Mouse (Mus musculus) forebrain, embryonic 10.5 days (tissue): ENCODE results near the gene Echdc2. TPM values are rescaled to one million over a fixed set of nuclear protein-coding genes. Genes with fewer than 3 reads are reported as not detected.
"Not testable (repeated sequence)": the region's sequence is repeated elsewhere in the genome, so short reads cannot be mapped to it uniquely, and the experiment has no call there.

ENCODE experiments used
- DNase-seq: peaks from one replicate; pipeline ENCODE4 v3.0.0-alpha.2; 2017; ENCODE audit warnings: low spot score; ENCODE audit errors: extremely low spot score
- H3K27ac ChIP-seq: fragments of 300-500 bp; sonication (generic); 2 replicates; pipeline ENCODE4 v1.5.1; 2016; ENCODE audit warnings: mild to moderate bottlenecking
- H3K27me3 ChIP-seq: fragments of 300-500 bp; sonication (generic); 2 replicates; pipeline ENCODE4 v1.6.1; 2016; ENCODE audit warnings: mild to moderate bottlenecking; ENCODE audit not compliant: poor library complexity, severe bottlenecking
- H3K36me3 ChIP-seq: fragments of 300-500 bp; sonication (generic); replicated peaks from 2 replicates; pipeline ENCODE4 v1.6.1; 2016; ENCODE audit warnings: mild to moderate bottlenecking, moderate library complexity
- H3K4me1 ChIP-seq: fragments of 300-500 bp; sonication (generic); 2 replicates; pipeline ENCODE4 v1.6.1; 2016
- H3K4me3 ChIP-seq: fragments of 300-500 bp; sonication (generic); 2 replicates; pipeline ENCODE4 v1.5.1; 2016; ENCODE audit warnings: mild to moderate bottlenecking, moderate library complexity
- H3K9me3 ChIP-seq: fragments of 300-500 bp; sonication (generic); 2 replicates; pipeline ENCODE4 v1.6.1; 2016; ENCODE audit warnings: mild to moderate bottlenecking, moderate library complexity
- WGBS: fragments of 180-500 bp; shearing (Covaris S2); methylation state at CpG from one replicate; pipeline ENCODE4 v1.1.7; 2016; 5-methylcytosine and 5-hydroxymethylcytosine counted together
- polyA plus RNA-seq: library from polyadenylated mRNA; unstranded; fragments of >200 nt; fragmentation: Nextera tagmentation; extraction: Ambion mirVana; gene quantifications from 2 replicates; pipeline ENCODE4 v1.2.1, GENCODE M21; 2016

The Echdc2 gene
- polyA plus RNA-seq, 1 experiment from 2014 or later = 22.8 TPM

GRCm38 (mm10) chr4:108144880-108145279, 20.4 kb upstream of the Echdc2 start, which contains the start of gene Scp2:
Gene Scp2, minus strand, starts transcription at chr4:108144998.
- H3K9me3 ChIP-seq = peaks cover 7% of the 10 kb centered on the region; the same call in 1 of the 2 replicates
- H3K4me3 ChIP-seq = no peak within 1 kb of the TSS
- 81% methylated on average over 1 of the region's 1 CpGs for WGBS

GRCm38 (mm10) chr4:108145554-108145953, 19.7 kb upstream of the Echdc2 start:
- WGBS = 32% methylated on average over 3 of the region's 3 CpGs
- not testable (repeated sequence) for H3K4me3 ChIP-seq

More at GRCm38 (mm10) chr4:108144880-108145279, 20.4 kb upstream of the Echdc2 start, which contains the start of gene Scp2:
- Histone ChIP-seq H3K27me3 (no peaks in the 10 kb centered on the region), H3K36me3 (no peaks in the 10 kb centered on the region), H3K4me1 (no peaks in the 10 kb centered on the region), H3K27ac (no peak within 1 kb of the TSS)
- DNase-seq = no peak

GRCm38 (mm10) chr4:108155141-108155540, 10.1 kb upstream of the Echdc2 start:
- 94% methylated on average over 1 of the region's 1 CpGs for WGBS
- H3K36me3 ChIP-seq, H3K27ac ChIP-seq, H3K4me3 ChIP-seq, H3K4me1 ChIP-seq, H3K27me3 ChIP-seq, DNase-seq: not testable (repeated sequence)
- peaks cover 14% of the 10 kb centered on the region; the same call in 1 of the 2 replicates for H3K9me3 ChIP-seq

More at GRCm38 (mm10) chr4:108145554-108145953, 19.7 kb upstream of the Echdc2 start:
- not testable (repeated sequence) for H3K27ac ChIP-seq, H3K36me3 ChIP-seq, H3K27me3 ChIP-seq, H3K9me3 ChIP-seq, DNase-seq, H3K4me1 ChIP-seq

GRCm38 (mm10) chr4:108161936-108162335, 3.3 kb upstream of the Echdc2 start:
- DNase-seq = no peak
- Histone ChIP-seq H3K4me3 (no peak overlapping the region), H3K27me3 (peaks cover 21% of the 10 kb centered on the region), H3K4me1 (peaks cover 12% of the 10 kb centered on the region), H3K9me3 (peaks cover 4% of the 10 kb centered on the region; the same call in 1 of the 2 replicates), H3K27ac (no peak overlapping the region), H3K36me3 (no peaks in the 10 kb centered on the region)
- 90% methylated on average over 8 of the region's 8 CpGs for WGBS

GRCm38 (mm10) chr4:108163291-108163690, 1.9 kb upstream of the Echdc2 start:
- Histone ChIP-seq H3K4me3 (no peak overlapping the region), H3K9me3 (no peaks in the 10 kb centered on the region), H3K27me3 (peaks cover 21% of the 10 kb centered on the region), H3K27ac (no peak overlapping the region), H3K4me1 (peaks cover 12% of the 10 kb centered on the region), H3K36me3 (no peaks in the 10 kb centered on the region)
- DNase-seq = no peak
- 86% methylated on average over 3 of the region's 3 CpGs for WGBS

GRCm38 (mm10) chr4:108166874-108167273, 1.6 kb downstream of the Echdc2 start:
- WGBS = 89% methylated on average over 4 of the region's 4 CpGs
- H3K36me3 ChIP-seq = peaks cover 8% of the 10 kb centered on the region; the same call in 1 of the 2 replicates
- no peak overlapping the region for H3K27ac ChIP-seq
- no peaks in the 10 kb centered on the region for H3K9me3 ChIP-seq
- no peak overlapping the region for H3K4me3 ChIP-seq
- H3K4me1 ChIP-seq = peaks cover 12% of the 10 kb centered on the region
- no peak for DNase-seq
- H3K27me3 ChIP-seq = peaks cover 21% of the 10 kb centered on the region

GRCm38 (mm10) chr4:108168056-108168455, 2.8 kb downstream of the Echdc2 start:
- Histone ChIP-seq H3K4me3 (no peak overlapping the region), H3K27me3 (peaks cover 21% of the 10 kb centered on the region), H3K27ac (no peak overlapping the region), H3K36me3 (peaks cover 8% of the 10 kb centered on the region; the same call in 1 of the 2 replicates), H3K4me1 (peaks cover 12% of the 10 kb centered on the region), H3K9me3 (no peaks in the 10 kb centered on the region)
- 80% methylated on average over 6 of the region's 6 CpGs for WGBS
- no peak for DNase-seq

GRCm38 (mm10) chr4:108182278-108182677, 17.0 kb downstream of the Echdc2 start:
- 30% methylated on average over 1 of the region's 1 CpGs for WGBS

GRCm38 (mm10) chr4:108192821-108193323, 27.6 kb downstream of the Echdc2 start:
- H3K27ac ChIP-seq = no peak overlapping the region
- WGBS = 83% methylated on average over 2 of the region's 2 CpGs
- H3K36me3 ChIP-seq = no peaks in the 10 kb centered on the region
- H3K9me3 ChIP-seq = no peaks in the 10 kb centered on the region
- peaks cover 3% of the 10 kb centered on the region; the same call in 1 of the 2 replicates for H3K4me1 ChIP-seq
- H3K27me3 ChIP-seq = no peaks in the 10 kb centered on the region
- H3K4me3 ChIP-seq = no peak overlapping the region
- no peak for DNase-seq

More at GRCm38 (mm10) chr4:108182278-108182677, 17.0 kb downstream of the Echdc2 start:
- Histone ChIP-seq H3K36me3 (no peaks in the 10 kb centered on the region), H3K4me1 (peaks cover 4% of the 10 kb centered on the region; the same call in 1 of the 2 replicates), H3K27me3 (no peaks in the 10 kb centered on the region), H3K4me3 (no peak overlapping the region), H3K9me3 (no peaks in the 10 kb centered on the region), H3K27ac (no peak overlapping the region)
- DNase-seq = no peak

GRCm38 (mm10) chr4:108196277-108196855, 31.1 kb downstream of the Echdc2 start:
- no peak for DNase-seq
- Histone ChIP-seq H3K4me1 (peaks cover 3% of the 10 kb centered on the region; the same call in 1 of the 2 replicates), H3K9me3 (no peaks in the 10 kb centered on the region), H3K36me3 (no peaks in the 10 kb centered on the region), H3K4me3 (no peak overlapping the region), H3K27ac (no peak overlapping the region; the same call in 1 of the 2 replicates), H3K27me3 (no peaks in the 10 kb centered on the region)
- 73% methylated on average over 6 of the region's 6 CpGs for WGBS

- Histone ChIP-seq H3K4me1 (peaks cover 3% of the 10 kb centered on the region; the same call in 1 of the 2 replicates), H3K27ac (no peak overlapping the region), H3K9me3 (no peaks in the 10 kb centered on the region), H3K27me3 (no peaks in the 10 kb centered on the region), H3K4me3 (no peak overlapping the region), H3K36me3 (no peaks in the 10 kb centered on the region)
- no peak for DNase-seq
- 74% methylated on average over 2 of the region's 2 CpGs for WGBS
These were observed 34.0 kb downstream of the Echdc2 start for GRCm38 (mm10) chr4:108199236-108199635.

- no peak for DNase-seq
- Histone ChIP-seq H3K36me3 (no peaks in the 10 kb centered on the region), H3K27ac (no peak overlapping the region), H3K9me3 (no peaks in the 10 kb centered on the region), H3K4me1 (no peaks in the 10 kb centered on the region), H3K27me3 (no peaks in the 10 kb centered on the region), H3K4me3 (no peak overlapping the region)
- 90% methylated on average over 6 of the region's 6 CpGs for WGBS
These were observed 39.4 kb downstream of the Echdc2 start for GRCm38 (mm10) chr4:108204629-108205028.

GRCm38 (mm10) chr4:108213023-108213422, 47.8 kb downstream of the Echdc2 start:
- WGBS = 81% methylated on average over 2 of the region's 2 CpGs

More at GRCm38 (mm10) chr4:108213023-108213422, 47.8 kb downstream of the Echdc2 start:
- H3K4me3 ChIP-seq = no peak overlapping the region
- no peak for DNase-seq
- H3K27ac ChIP-seq = no peak overlapping the region
- no peaks in the 10 kb centered on the region for H3K9me3 ChIP-seq
- no peaks in the 10 kb centered on the region for H3K36me3 ChIP-seq
- peaks cover 10% of the 10 kb centered on the region for H3K4me1 ChIP-seq
- H3K27me3 ChIP-seq = peaks cover 38% of the 10 kb centered on the region
